Comparison of ENCODE assay signal across 21 mouse cellular contexts in genomic region chr1:164158571-164158970, GRCm38 (mm10). TPM values are rescaled to one million over a fixed set of nuclear protein-coding genes. Genes with fewer than 3 reads are reported as not detected.
"Had no signal": no experiment of that assay in that cellular context is flagged by ENCODE, and none has a peak within 500 bp of the region (broad histone marks: within the 10 kb centered on the region; RNA-seq: fewer than 3 reads in every experiment).

No protein-coding gene starts in this region.

- H3K36me3 ChIP-seq: liver, embryonic 15.5 days; midbrain, embryonic 10.5 days; midbrain, embryonic 12.5 days; neural tube, embryonic 13.5 days; neural tube, embryonic 15.5 days had no signal

- ATAC-seq: midbrain, embryonic 16.5 days had no signal

- H3K4me3 ChIP-seq: liver, embryonic 15.5 days; midbrain, embryonic 10.5 days; midbrain, embryonic 12.5 days; myocyte; neural tube, embryonic 13.5 days; neural tube, embryonic 15.5 days had no signal

- H3K9ac ChIP-seq: liver, embryonic 15.5 days; lung, embryonic 14.5 days; midbrain, embryonic 12.5 days; neural tube, embryonic 13.5 days; neural tube, embryonic 15.5 days had no signal

- H3K4me2 ChIP-seq: liver, embryonic 15.5 days; lung, embryonic 14.5 days; midbrain, embryonic 12.5 days; neural tube, embryonic 13.5 days; neural tube, embryonic 15.5 days had no signal

- H3K27me3 ChIP-seq: liver, embryonic 15.5 days; midbrain, embryonic 12.5 days; neural tube, embryonic 13.5 days; neural tube, embryonic 15.5 days had no signal

- H3K27ac ChIP-seq: liver, embryonic 15.5 days; midbrain, embryonic 10.5 days; midbrain, embryonic 12.5 days; neural tube, embryonic 13.5 days; neural tube, embryonic 15.5 days had no signal

- DNase-seq: lung, adult 18-20 months; lung, embryonic 14.5 days; lung, postnatal 10 days; lung, postnatal 4 days; midbrain, embryonic 14.5 days; retina, postnatal 1 day; right cerebral cortex, adult 18-20 months; right cerebral cortex, postnatal 25 days; right cerebral cortex, postnatal 4 days; thymus, adult 18-20 months; thymus, postnatal 14 days; thymus, postnatal 36 days had no signal

- H3K9me3 ChIP-seq: liver, embryonic 15.5 days; midbrain, embryonic 10.5 days; midbrain, embryonic 12.5 days; neural tube, embryonic 13.5 days; neural tube, embryonic 15.5 days had no signal

- H3K4me1 ChIP-seq: liver, embryonic 15.5 days; midbrain, embryonic 10.5 days; midbrain, embryonic 12.5 days; neural tube, embryonic 13.5 days; neural tube, embryonic 15.5 days had no signal

RNA-seq across cellular contexts. Expression of gene Selp, which starts 43.5 kb away (rescaled TPM):
- polyA plus RNA-seq: lung, embryonic 14.5 days; midbrain, embryonic 10.5 days; midbrain, embryonic 12.5 days; midbrain, embryonic 14.5 days; midbrain, embryonic 16.5 days; neural tube, embryonic 11.5 days; neural tube, embryonic 13.5 days; neural tube, embryonic 15.5 days; stomach, embryonic 14.5 days had no signal
